Comparison of ENCODE assay signal across 7 mouse cellular contexts in genomic region chr11:102604777-102605552, GRCm38 (mm10). TPM values are rescaled to one million over a fixed set of nuclear protein-coding genes. Genes with fewer than 3 reads are reported as not detected.
A peak's percentile ranks its signal among the peaks of the same experiment; 100 is the strongest.
DNase-seq lines count a peak whose midpoint lies in the region; ATAC-seq and TF ChIP-seq lines count a peak whose summit lies in the region.

No protein-coding gene starts in this region.

- H3K27ac ChIP-seq in embryonic fibroblast, embryonic 13.5 days (ENCODE audit: insufficient read depth, low read length), result peak overlapping the region; percentile 72
- peak overlapping the region; percentile 93 for H3K27ac ChIP-seq in heart, postnatal 0 days (ENCODE audit: low read depth)
- H3K27ac ChIP-seq in midbrain, embryonic 10.5 days (replicated peaks), result peak overlapping the region; percentile 97
- peak overlapping the region; percentile 98 for H3K27ac ChIP-seq in stomach, embryonic 16.5 days (ENCODE audit: low read length)

- DNase-seq in 416B (ENCODE audit: low read depth) (peak; percentile 11), ES-CJ7 (ENCODE audit: low read depth, low spot score) (peak; percentile 70)
- no peak for DNase-seq in heart, postnatal 0 days (ENCODE audit: low spot score)
- DNase-seq in kidney, postnatal 25 days, result peak; percentile 18 to 47
- peak; percentile 68 for DNase-seq in midbrain, embryonic 10.5 days (ENCODE audit: low spot score)

- peak overlapping the region; percentile 93 for H3K4me3 ChIP-seq in embryonic fibroblast, embryonic 13.5 days (ENCODE audit: insufficient read depth, low read length)
- H3K4me3 ChIP-seq in heart, postnatal 0 days (ENCODE audit: low read depth, low read length), result peak overlapping the region; percentile 78
- peak overlapping the region; percentile 75 for H3K4me3 ChIP-seq in midbrain, embryonic 10.5 days
- peak overlapping the region; percentile 61 for H3K4me3 ChIP-seq in stomach, embryonic 16.5 days (replicated peaks; ENCODE audit: low read length)

- peak overlapping the region; percentile 68 for H3K4me2 ChIP-seq in heart, postnatal 0 days (ENCODE audit: low read depth, low read length)
- H3K4me2 ChIP-seq in stomach, embryonic 16.5 days (ENCODE audit: low read depth, low read length), result peak overlapping the region; percentile 79

- 0 out of 2 replicates have a peak, but pooled peaks have one; percentile 28 for TF ChIP-seq POLR2A in embryonic fibroblast, embryonic 13.5 days (IDR thresholded peaks at IDR 0.05; ENCODE audit: low read depth, low read length)

- H3K9me3 ChIP-seq in heart, postnatal 0 days (replicated peaks; ENCODE audit: control insufficient read depth, low read length), result no peaks in the 10 kb centered on the region
- no peaks in the 10 kb centered on the region for H3K9me3 ChIP-seq in midbrain, embryonic 10.5 days (replicated peaks)
- H3K9me3 ChIP-seq in stomach, embryonic 16.5 days (replicated peaks; ENCODE audit: control insufficient read depth, low read length), result no peaks in the 10 kb centered on the region

- no peak for TF ChIP-seq EP300 in heart, postnatal 0 days (IDR thresholded peaks at IDR 0.05; ENCODE audit: low read depth)

- TF ChIP-seq CTCF in embryonic fibroblast, embryonic 13.5 days (IDR thresholded peaks at IDR 0.05; ENCODE audit: borderline replicate concordance, insufficient read depth, low read length), result no peak
- TF ChIP-seq CTCF in heart, postnatal 0 days (IDR thresholded peaks at IDR 0.05; ENCODE audit: low read depth), result 0 out of 2 replicates have a peak, but pooled peaks have one; percentile 20

- H3K36me3 ChIP-seq in heart, postnatal 0 days (replicated peaks; ENCODE audit: control insufficient read depth, insufficient read depth, low read length), result no peaks in the 10 kb centered on the region
- peaks cover 5% of the 10 kb centered on the region; the same call in 1 of the 2 replicates for H3K36me3 ChIP-seq in midbrain, embryonic 10.5 days
- H3K36me3 ChIP-seq in stomach, embryonic 16.5 days (ENCODE audit: control insufficient read depth, insufficient read depth, low read length), result no peaks in the 10 kb centered on the region

- peak overlapping the region; percentile 80 for H3K9ac ChIP-seq in heart, postnatal 0 days (replicated peaks; ENCODE audit: low read depth, low read length)
- peak overlapping the region; percentile 91 for H3K9ac ChIP-seq in stomach, embryonic 16.5 days (ENCODE audit: low read length)

- peaks cover 7% of the 10 kb centered on the region; the same call in 1 of the 2 replicates for H3K27me3 ChIP-seq in heart, postnatal 0 days (ENCODE audit: control insufficient read depth, insufficient read depth, low read length)
- H3K27me3 ChIP-seq in midbrain, embryonic 10.5 days (ENCODE audit: low read depth, poor library complexity, severe bottlenecking), result peaks cover 49% of the 10 kb centered on the region
- no peaks in the 10 kb centered on the region for H3K27me3 ChIP-seq in stomach, embryonic 16.5 days (ENCODE audit: control insufficient read depth, insufficient read depth, low read length)

- under 1% methylated on average over 74 of the region's 74 CpGs for WGBS in heart, postnatal 0 days
- under 1% methylated on average over 74 of the region's 74 CpGs for WGBS in midbrain, embryonic 10.5 days
- WGBS in stomach, embryonic 16.5 days, result under 1% methylated on average over 73 of the region's 74 CpGs

- ATAC-seq in heart, postnatal 0 days (ENCODE audit: insufficient read depth, low read depth), result peak; percentile 12
- peak; percentile 27 for ATAC-seq in stomach, embryonic 16.5 days (ENCODE audit: insufficient read depth, low FRiP score)

- H3K4me1 ChIP-seq in embryonic fibroblast, embryonic 13.5 days (ENCODE audit: control insufficient read depth, insufficient read depth, low read length), result peaks cover 11% of the 10 kb centered on the region
- peaks cover 7% of the 10 kb centered on the region; the same call in 1 of the 2 replicates for H3K4me1 ChIP-seq in heart, postnatal 0 days (ENCODE audit: control insufficient read depth, insufficient read depth)
- H3K4me1 ChIP-seq in midbrain, embryonic 10.5 days, result peaks cover 73% of the 10 kb centered on the region
- peaks cover 11% of the 10 kb centered on the region for H3K4me1 ChIP-seq in stomach, embryonic 16.5 days (ENCODE audit: control insufficient read depth, insufficient read depth, low read length)

RNA-seq across cellular contexts. Expression of gene Fzd2, which starts 0.8 kb away (rescaled TPM):
- polyA plus RNA-seq in embryonic fibroblast, embryonic 13.5 days (2011; ENCODE audit: insufficient read length, low read depth, missing spikeins), result 54.6 and 75.0 TPM in 2 replicates
- total RNA-seq in heart, postnatal 0 days (2014; rRNA removed; ENCODE audit: low replicate concordance), result 38.1 and 47.1 TPM in 2 replicates
- polyA plus RNA-seq in heart, postnatal 0 days (2015; fragmentation: Nextera tagmentation; extraction: Ambion mirVana), result 6.5 and 7.0 TPM in 2 replicates
- 26.5 and 27.9 TPM in 2 replicates for polyA plus RNA-seq in midbrain, embryonic 10.5 days (2016; fragmentation: Nextera tagmentation; extraction: Ambion mirVana)
- 12.2 and 15.4 TPM in 2 replicates for polyA plus RNA-seq in stomach, embryonic 16.5 days (2015; fragmentation: Nextera tagmentation; extraction: Ambion mirVana)

RNA-seq across cellular contexts. Expression of gene Gm11627, which starts 25.7 kb away (rescaled TPM):
- polyA plus RNA-seq in embryonic fibroblast, embryonic 13.5 days (2011; ENCODE audit: insufficient read length, low read depth, missing spikeins), result 2.5 and 3.2 TPM in 2 replicates
- total RNA-seq in heart, postnatal 0 days (2014; rRNA removed; ENCODE audit: low replicate concordance), result 7.9 TPM in 1 of 2 replicates, not detected in the other
- polyA plus RNA-seq in heart, postnatal 0 days (2015; fragmentation: Nextera tagmentation; extraction: Ambion mirVana), result 9.2 and 12.0 TPM in 2 replicates
- 11.1 and 12.6 TPM in 2 replicates for polyA plus RNA-seq in midbrain, embryonic 10.5 days (2016; fragmentation: Nextera tagmentation; extraction: Ambion mirVana)
- polyA plus RNA-seq in stomach, embryonic 16.5 days (2015; fragmentation: Nextera tagmentation; extraction: Ambion mirVana), result 21.0 and 22.0 TPM in 2 replicates

RNA-seq across cellular contexts. Expression of gene Gpatch8, which starts 48.8 kb away (rescaled TPM):
- 36.6 and 40.7 TPM in 2 replicates for polyA plus RNA-seq in embryonic fibroblast, embryonic 13.5 days (2011; ENCODE audit: insufficient read length, low read depth, missing spikeins)
- total RNA-seq in heart, postnatal 0 days (2014; rRNA removed; ENCODE audit: low replicate concordance), result 13.5 and 40.8 TPM in 2 replicates
- polyA plus RNA-seq in heart, postnatal 0 days (2015; fragmentation: Nextera tagmentation; extraction: Ambion mirVana), result 23.2 and 25.8 TPM in 2 replicates
- polyA plus RNA-seq in midbrain, embryonic 10.5 days (2016; fragmentation: Nextera tagmentation; extraction: Ambion mirVana), result 65.5 and 73.8 TPM in 2 replicates
- polyA plus RNA-seq in stomach, embryonic 16.5 days (2015; fragmentation: Nextera tagmentation; extraction: Ambion mirVana), result 34.9 and 47.0 TPM in 2 replicates

RNA-seq across cellular contexts. Expression of gene Meioc, which starts 58.6 kb away (rescaled TPM):
- polyA plus RNA-seq in embryonic fibroblast, embryonic 13.5 days (2011; ENCODE audit: insufficient read length, low read depth, missing spikeins), result not detected in 2 replicates
- total RNA-seq in heart, postnatal 0 days (2014; rRNA removed; ENCODE audit: low replicate concordance), result 0.04 TPM in 1 of 2 replicates, not detected in the other
- polyA plus RNA-seq in heart, postnatal 0 days (2015; fragmentation: Nextera tagmentation; extraction: Ambion mirVana), result 0.12 and 0.15 TPM in 2 replicates
- 0.16 and 0.41 TPM in 2 replicates for polyA plus RNA-seq in midbrain, embryonic 10.5 days (2016; fragmentation: Nextera tagmentation; extraction: Ambion mirVana)
- polyA plus RNA-seq in stomach, embryonic 16.5 days (2015; fragmentation: Nextera tagmentation; extraction: Ambion mirVana), result 0.40 and 0.79 TPM in 2 replicates
